Mouse (Mus musculus) megakaryocyte, embryonic 14.5 days (primary cell): ENCODE measurements around the gene 1700037C18Rik. TPM values are rescaled to one million over a fixed set of nuclear protein-coding genes. Genes with fewer than 3 reads are reported as not detected.

Source experiments
- H3K27me3 ChIP-seq: replicated peaks from 2 replicates; pipeline ENCODE3; 2012; ENCODE audit warnings: inconsistent platforms
- H3K36me3 ChIP-seq: replicated peaks from 2 replicates; pipeline ENCODE3; 2012; ENCODE audit warnings: low read length, inconsistent platforms, mixed read lengths
- H3K4me1 ChIP-seq: 2 replicates; pipeline ENCODE4 v1.6.1; 2012; ENCODE audit warnings: inconsistent platforms
- H3K4me3 ChIP-seq: replicated peaks from 2 replicates; pipeline ENCODE3; 2012; ENCODE audit warnings: moderate library complexity, mild to moderate bottlenecking, inconsistent platforms
- H3K9me3 ChIP-seq: 2 replicates; pipeline ENCODE4 v1.6.1; 2012; ENCODE audit warnings: inconsistent platforms
- FLI1 ChIP-seq: IDR thresholded peaks from 2 replicates; pipeline ENCODE4 v1.6.1; 2012; ENCODE audit warnings: low read length, inconsistent platforms, mixed read lengths
- GATA1 ChIP-seq: IDR thresholded peaks from 3 replicates; pipeline ENCODE4 v1.6.1; 2012; ENCODE audit warnings: mixed read lengths, low read length, inconsistent platforms, borderline replicate concordance
- polyA plus RNA-seq: library from polyadenylated mRNA; stranded (reverse); fragments of >175 nt; gene quantifications from 2 replicates; pipeline ENCODE4 v1.2.3, GENCODE M21; 2012; ENCODE audit warnings: low replicate concordance; ENCODE audit not compliant: insufficient read depth

The 1700037C18Rik gene
- 18.9 and 24.5 TPM in 2 replicates for polyA plus RNA-seq

DNA sequence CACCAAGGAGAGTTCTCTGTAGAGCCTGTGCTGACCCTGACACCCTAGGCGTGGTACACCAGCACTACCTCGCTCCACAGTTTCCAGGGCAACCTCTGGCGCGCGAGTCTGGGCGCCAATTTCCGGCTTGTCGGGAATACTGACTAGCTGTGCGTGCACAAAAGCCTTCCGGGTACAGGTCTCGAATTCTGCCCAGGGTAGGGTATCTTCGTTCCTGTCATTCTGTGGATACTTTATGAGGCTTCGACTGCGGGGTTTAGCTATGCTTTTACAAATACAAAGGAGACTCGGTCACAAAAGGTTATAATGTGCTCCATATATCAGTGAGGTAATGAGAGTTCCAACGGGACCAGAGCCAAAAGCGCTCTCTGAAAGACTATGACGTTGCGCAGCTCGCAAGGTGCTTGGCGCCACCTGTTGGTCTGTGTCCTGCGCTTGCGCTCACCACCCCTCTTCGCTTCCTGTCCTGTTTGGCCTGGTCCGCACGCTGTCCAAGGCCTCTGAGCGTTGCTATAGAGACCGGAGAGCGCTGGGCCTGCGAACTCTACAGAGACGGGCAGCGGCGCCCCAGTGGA lies at the start of gene 1700037C18Rik, which contains the start of gene Cluap1:
Gene 1700037C18Rik, minus strand, starts transcription at position 153 of the 575 bp plus-strand sequence.
Gene Cluap1, plus strand, starts transcription at position 265 of the 575 bp plus-strand sequence.
- H3K9me3 ChIP-seq: no peaks in the 10 kb centered on the region
- peaks cover 68% of the 10 kb centered on the region for H3K36me3 ChIP-seq
- peak within 1 kb of the TSS; percentile 93 for H3K4me3 ChIP-seq
- H3K4me1 ChIP-seq: peaks cover 37% of the 10 kb centered on the region
- no peaks in the 10 kb centered on the region for H3K27me3 ChIP-seq
- TF ChIP-seq FLI1 (peak; percentile 17; the same call in 1 of the 2 replicates), GATA1 (no peak)

- Histone ChIP-seq H3K36me3 (peaks cover 65% of the 10 kb centered on the region), H3K9me3 (no peaks in the 10 kb centered on the region), H3K4me3 (no peak overlapping the region), H3K27me3 (no peaks in the 10 kb centered on the region), H3K4me1 (peaks cover 56% of the 10 kb centered on the region)
- no peak for TF ChIP-seq GATA1
Measured at GRCm38 (mm10) chr16:3956369-3956768, 47.9 kb upstream of the 1700037C18Rik start.

DNA sequence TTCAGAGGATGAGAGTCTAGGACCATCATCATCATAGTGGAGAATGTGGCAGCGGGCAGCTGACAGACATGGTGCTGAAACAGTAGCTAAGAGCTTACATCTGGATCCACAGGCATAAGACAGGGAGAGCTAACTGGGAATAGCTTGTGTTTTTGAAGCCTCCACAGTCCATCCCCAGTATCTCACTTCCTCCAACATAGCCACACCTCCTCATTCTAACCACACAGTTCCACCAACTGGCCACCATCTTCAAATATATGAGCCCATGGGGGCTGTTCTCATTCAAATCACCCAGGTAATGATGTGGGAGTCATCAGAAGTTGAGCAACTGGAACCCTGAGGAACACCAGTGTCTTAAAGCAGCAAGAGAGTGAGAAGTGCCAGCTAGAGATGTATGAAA lies 42.7 kb upstream of the 1700037C18Rik start:
- peaks cover 8% of the 10 kb centered on the region; the same call in 1 of the 2 replicates for H3K9me3 ChIP-seq
- no peak overlapping the region for H3K4me3 ChIP-seq
- no peak for TF ChIP-seq GATA1
- TF ChIP-seq FLI1: no peak
- H3K36me3 ChIP-seq: peaks cover 90% of the 10 kb centered on the region
- H3K4me1 ChIP-seq: peaks cover 73% of the 10 kb centered on the region
- no peaks in the 10 kb centered on the region for H3K27me3 ChIP-seq

- Histone ChIP-seq H3K27me3 (no peaks in the 10 kb centered on the region), H3K9me3 (no peaks in the 10 kb centered on the region), H3K4me3 (no peak overlapping the region), H3K4me1 (peaks cover 22% of the 10 kb centered on the region), H3K36me3 (peaks cover 91% of the 10 kb centered on the region)
- TF ChIP-seq GATA1: no peak
- TF ChIP-seq FLI1: no peak
Measured at GRCm38 (mm10) chr16:3934701-3935100, 26.2 kb upstream of the 1700037C18Rik start.

DNA sequence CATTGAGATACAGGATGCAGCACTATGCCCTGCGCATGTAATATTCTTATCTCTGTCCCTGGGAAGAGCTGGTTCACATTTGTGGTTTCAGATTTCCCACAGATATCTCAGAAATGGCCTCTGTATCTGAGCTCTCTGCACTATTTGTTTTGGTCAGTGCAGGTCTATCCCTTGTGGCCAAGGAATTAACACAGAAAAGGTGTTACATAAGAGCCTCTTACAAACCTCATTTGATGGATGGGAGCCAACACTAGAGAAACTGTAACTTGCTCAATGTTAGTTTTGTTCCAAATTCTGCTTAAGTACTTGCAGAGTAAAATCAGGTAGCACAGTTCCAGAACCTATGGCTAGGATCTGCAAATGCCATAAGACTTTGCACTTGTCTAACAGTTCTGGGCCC lies 25.6 kb upstream of the 1700037C18Rik start:
- TF ChIP-seq FLI1: no peak
- no peak for TF ChIP-seq GATA1
- Histone ChIP-seq H3K27me3 (no peaks in the 10 kb centered on the region), H3K4me3 (no peak overlapping the region), H3K9me3 (no peaks in the 10 kb centered on the region), H3K4me1 (peaks cover 25% of the 10 kb centered on the region), H3K36me3 (peaks cover 93% of the 10 kb centered on the region)

- Histone ChIP-seq H3K36me3 (peaks cover 91% of the 10 kb centered on the region), H3K9me3 (no peaks in the 10 kb centered on the region), H3K4me3 (no peak overlapping the region), H3K4me1 (peaks cover 30% of the 10 kb centered on the region), H3K27me3 (no peaks in the 10 kb centered on the region)
- TF ChIP-seq FLI1: no peak
- TF ChIP-seq GATA1: no peak
Measured at GRCm38 (mm10) chr16:3933536-3933935, 25.0 kb upstream of the 1700037C18Rik start.

- peaks cover 84% of the 10 kb centered on the region for H3K36me3 ChIP-seq
- no peak overlapping the region for H3K4me3 ChIP-seq
Measured at GRCm38 (mm10) chr16:3929151-3929550, 20.7 kb upstream of the 1700037C18Rik start.

GRCm38 (mm10) chr16:3928582-3928981 lies 20.1 kb upstream of the 1700037C18Rik start:
- Histone ChIP-seq H3K27me3 (no peaks in the 10 kb centered on the region), H3K9me3 (peaks cover 5% of the 10 kb centered on the region; the same call in 1 of the 2 replicates), H3K4me1 (peaks cover 22% of the 10 kb centered on the region), H3K4me3 (peak overlapping the region; percentile 54), H3K36me3 (peaks cover 84% of the 10 kb centered on the region)
- TF ChIP-seq FLI1: no peak
- TF ChIP-seq GATA1: no peak

More at GRCm38 (mm10) chr16:3929151-3929550, 20.7 kb upstream of the 1700037C18Rik start:
- H3K9me3 ChIP-seq: peaks cover 5% of the 10 kb centered on the region; the same call in 1 of the 2 replicates
- TF ChIP-seq FLI1: no peak
- peaks cover 27% of the 10 kb centered on the region for H3K4me1 ChIP-seq
- H3K27me3 ChIP-seq: no peaks in the 10 kb centered on the region

- TF ChIP-seq FLI1: no peak
- no peak for TF ChIP-seq GATA1
Measured at GRCm38 (mm10) chr16:3923966-3924365, 15.5 kb upstream of the 1700037C18Rik start.

DNA sequence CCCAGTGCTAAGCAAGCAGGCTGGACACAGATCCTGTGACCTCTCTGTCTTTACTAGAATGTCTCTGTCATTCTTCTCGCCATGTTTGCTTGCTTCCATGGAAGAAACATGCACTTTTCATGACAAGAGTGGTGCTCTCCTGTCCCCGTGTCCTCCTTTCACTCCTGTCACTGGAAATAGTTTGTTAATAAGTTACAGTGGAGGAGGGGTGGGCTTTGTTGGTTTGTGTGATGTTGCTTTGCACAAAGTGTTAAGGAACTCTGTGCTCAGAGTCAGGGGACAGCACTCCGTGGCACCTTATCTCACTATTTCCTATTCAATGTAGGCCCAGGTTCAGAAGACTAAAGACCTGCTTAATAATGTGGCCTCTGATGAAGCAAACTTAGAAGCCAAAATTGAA lies 15.0 kb upstream of the 1700037C18Rik start:
- Histone ChIP-seq H3K36me3 (peaks cover 91% of the 10 kb centered on the region), H3K4me1 (peaks cover 8% of the 10 kb centered on the region), H3K27me3 (no peaks in the 10 kb centered on the region), H3K4me3 (no peak overlapping the region), H3K9me3 (peaks cover 5% of the 10 kb centered on the region; the same call in 1 of the 2 replicates)
- no peak for TF ChIP-seq GATA1
- no peak for TF ChIP-seq FLI1

More at GRCm38 (mm10) chr16:3923966-3924365, 15.5 kb upstream of the 1700037C18Rik start:
- Histone ChIP-seq H3K27me3 (no peaks in the 10 kb centered on the region), H3K4me1 (peaks cover 13% of the 10 kb centered on the region), H3K9me3 (peaks cover 5% of the 10 kb centered on the region; the same call in 1 of the 2 replicates), H3K4me3 (no peak overlapping the region), H3K36me3 (peaks cover 90% of the 10 kb centered on the region)
